Mouse (Mus musculus): Measurements from ENCODE around the gene Dbnl. TPM values are rescaled to one million over a fixed set of nuclear protein-coding genes. Genes with fewer than 3 reads are reported as not detected.

Gene Dbnl
- polyA plus RNA-seq, 1 experiment from 2014 or later: 113 TPM

GRCm38 (mm10) chr11:5761820-5762632 is 26.3 kb upstream of the Dbnl start, which contains the start of gene Urgcp:
Gene Urgcp (minus strand): TSS chr11:5762376.
- ATAC-seq (ENCODE audit: low FRiP score, low TSS enrichment): peak; percentile 98
- H3K9me3 ChIP-seq (ENCODE audit: control insufficient read depth, low read length): no peaks in the 10 kb centered on the region
- peak within 1 kb of the TSS; percentile 93 for H3K27ac ChIP-seq (ENCODE audit: low read depth, low read length)
- peak within 1 kb of the TSS; percentile 87 for H3K9ac ChIP-seq (ENCODE audit: low read depth, low read length)
- WGBS: under 1% methylated on average over 68 of the region's 68 CpGs
- H3K27me3 ChIP-seq (ENCODE audit: control insufficient read depth, insufficient read depth, low read length): no peaks in the 10 kb centered on the region
- no peaks in the 10 kb centered on the region; the same call in 1 of the 2 replicates for H3K36me3 ChIP-seq (ENCODE audit: control insufficient read depth, insufficient read depth, low read length)
- peak within 1 kb of the TSS; percentile 81 for H3K4me2 ChIP-seq (replicated peaks; ENCODE audit: low read depth, low read length)
- peak within 1 kb of the TSS; percentile 64 for H3K4me3 ChIP-seq (ENCODE audit: low read length)
- peaks cover 7% of the 10 kb centered on the region; the same call in 1 of the 2 replicates for H3K4me1 ChIP-seq (ENCODE audit: control insufficient read depth, insufficient read depth, low read length)

- 17% methylated on average over 6 of the region's 6 CpGs for WGBS
- H3K4me3 ChIP-seq (ENCODE audit: low read length): peak overlapping the region; percentile 64
- H3K27me3 ChIP-seq (ENCODE audit: control insufficient read depth, insufficient read depth, low read length): no peaks in the 10 kb centered on the region
- no peaks in the 10 kb centered on the region; the same call in 1 of the 2 replicates for H3K36me3 ChIP-seq (ENCODE audit: control insufficient read depth, insufficient read depth, low read length)
- H3K9ac ChIP-seq (ENCODE audit: low read depth, low read length): peak overlapping the region; percentile 35; the same call in 1 of the 2 replicates
- peaks cover 7% of the 10 kb centered on the region; the same call in 1 of the 2 replicates for H3K4me1 ChIP-seq (ENCODE audit: control insufficient read depth, insufficient read depth, low read length)
- H3K27ac ChIP-seq (ENCODE audit: low read depth, low read length): peak overlapping the region; percentile 17
- no peaks in the 10 kb centered on the region for H3K9me3 ChIP-seq (ENCODE audit: control insufficient read depth, low read length)
- ATAC-seq (ENCODE audit: low FRiP score, low TSS enrichment): 0 out of 2 replicates have a peak, but pooled peaks have one; percentile 24
- H3K4me2 ChIP-seq (replicated peaks; ENCODE audit: low read depth, low read length): peak overlapping the region; percentile 81
Observed at GRCm38 (mm10) chr11:5762633-5762982, 25.7 kb upstream of the Dbnl start.

- Histone ChIP-seq H3K9ac (ENCODE audit: low read depth, low read length) (no peak overlapping the region), H3K4me2 (replicated peaks; ENCODE audit: low read depth, low read length) (no peak overlapping the region), H3K27me3 (ENCODE audit: control insufficient read depth, insufficient read depth, low read length) (no peaks in the 10 kb centered on the region), H3K9me3 (ENCODE audit: control insufficient read depth, low read length) (no peaks in the 10 kb centered on the region), H3K4me1 (ENCODE audit: control insufficient read depth, insufficient read depth, low read length) (0 out of 2 replicates have a peak, but pooled peaks cover 2% of the 10 kb centered on the region), H3K27ac (ENCODE audit: low read depth, low read length) (no peak overlapping the region), H3K36me3 (ENCODE audit: control insufficient read depth, insufficient read depth, low read length) (peaks cover 11% of the 10 kb centered on the region; the same call in 1 of the 2 replicates), H3K4me3 (ENCODE audit: low read length) (no peak overlapping the region)
- 90% methylated on average over 6 of the region's 6 CpGs for WGBS
- no peak for ATAC-seq (ENCODE audit: low FRiP score, low TSS enrichment)
Observed at GRCm38 (mm10) chr11:5766019-5766418, 22.3 kb upstream of the Dbnl start.

- no peaks in the 10 kb centered on the region for H3K4me1 ChIP-seq (ENCODE audit: control insufficient read depth, insufficient read depth, low read length)
- H3K9ac ChIP-seq (ENCODE audit: low read depth, low read length): no peak overlapping the region
- H3K36me3 ChIP-seq (ENCODE audit: control insufficient read depth, insufficient read depth, low read length): 0 out of 2 replicates have a peak, but pooled peaks cover 5% of the 10 kb centered on the region
- WGBS: 74% methylated on average over 2 of the region's 2 CpGs
- H3K27me3 ChIP-seq (ENCODE audit: control insufficient read depth, insufficient read depth, low read length): no peaks in the 10 kb centered on the region
- no peak overlapping the region for H3K27ac ChIP-seq (ENCODE audit: low read depth, low read length)
- H3K4me3 ChIP-seq (ENCODE audit: low read length): no peak overlapping the region
- ATAC-seq (ENCODE audit: low FRiP score, low TSS enrichment): no peak
- H3K9me3 ChIP-seq (ENCODE audit: control insufficient read depth, low read length): no peaks in the 10 kb centered on the region
- H3K4me2 ChIP-seq (replicated peaks; ENCODE audit: low read depth, low read length): no peak overlapping the region
Observed at GRCm38 (mm10) chr11:5778481-5778880, 9.8 kb upstream of the Dbnl start.

- Histone ChIP-seq H3K4me3 (ENCODE audit: low read length) (no peak overlapping the region), H3K9ac (ENCODE audit: low read depth, low read length) (no peak overlapping the region), H3K9me3 (ENCODE audit: control insufficient read depth, low read length) (no peaks in the 10 kb centered on the region), H3K27ac (ENCODE audit: low read depth, low read length) (no peak overlapping the region), H3K36me3 (ENCODE audit: control insufficient read depth, insufficient read depth, low read length) (0 out of 2 replicates have a peak, but pooled peaks cover 5% of the 10 kb centered on the region), H3K27me3 (ENCODE audit: control insufficient read depth, insufficient read depth, low read length) (no peaks in the 10 kb centered on the region), H3K4me1 (ENCODE audit: control insufficient read depth, insufficient read depth, low read length) (no peaks in the 10 kb centered on the region), H3K4me2 (replicated peaks; ENCODE audit: low read depth, low read length) (no peak overlapping the region)
- no peak for ATAC-seq (ENCODE audit: low FRiP score, low TSS enrichment)
- WGBS: 96% methylated on average over 6 of the region's 6 CpGs
Observed at GRCm38 (mm10) chr11:5780035-5780499, 8.2 kb upstream of the Dbnl start.

GRCm38 (mm10) chr11:5782199-5782944 is 5.9 kb upstream of the Dbnl start:
- Histone ChIP-seq H3K27ac (ENCODE audit: low read depth, low read length) (no peak overlapping the region), H3K9me3 (ENCODE audit: control insufficient read depth, low read length) (no peaks in the 10 kb centered on the region), H3K4me2 (replicated peaks; ENCODE audit: low read depth, low read length) (no peak overlapping the region), H3K4me3 (ENCODE audit: low read length) (no peak overlapping the region), H3K27me3 (ENCODE audit: control insufficient read depth, insufficient read depth, low read length) (no peaks in the 10 kb centered on the region), H3K36me3 (ENCODE audit: control insufficient read depth, insufficient read depth, low read length) (0 out of 2 replicates have a peak, but pooled peaks cover 5% of the 10 kb centered on the region), H3K4me1 (ENCODE audit: control insufficient read depth, insufficient read depth, low read length) (peaks cover 1% of the 10 kb centered on the region; the same call in 1 of the 2 replicates), H3K9ac (ENCODE audit: low read depth, low read length) (no peak overlapping the region)
- WGBS: 76% methylated on average over 8 of the region's 8 CpGs
- ATAC-seq (ENCODE audit: low FRiP score, low TSS enrichment): no peak

- Histone ChIP-seq H3K27ac (ENCODE audit: low read depth, low read length) (no peak overlapping the region), H3K36me3 (ENCODE audit: control insufficient read depth, insufficient read depth, low read length) (0 out of 2 replicates have a peak, but pooled peaks cover 2% of the 10 kb centered on the region), H3K9me3 (ENCODE audit: control insufficient read depth, low read length) (no peaks in the 10 kb centered on the region), H3K4me1 (ENCODE audit: control insufficient read depth, insufficient read depth, low read length) (peaks cover 14% of the 10 kb centered on the region), H3K4me2 (replicated peaks; ENCODE audit: low read depth, low read length) (no peak overlapping the region), H3K9ac (ENCODE audit: low read depth, low read length) (no peak overlapping the region), H3K27me3 (ENCODE audit: control insufficient read depth, insufficient read depth, low read length) (no peaks in the 10 kb centered on the region), H3K4me3 (ENCODE audit: low read length) (no peak overlapping the region)
- no peak for ATAC-seq (ENCODE audit: low FRiP score, low TSS enrichment)
Observed at GRCm38 (mm10) chr11:5785732-5786131, 2.6 kb upstream of the Dbnl start.

- Histone ChIP-seq H3K27ac (ENCODE audit: low read depth, low read length) (peak overlapping the region; percentile 79), H3K27me3 (ENCODE audit: control insufficient read depth, insufficient read depth, low read length) (no peaks in the 10 kb centered on the region), H3K4me2 (replicated peaks; ENCODE audit: low read depth, low read length) (peak overlapping the region; percentile 73), H3K36me3 (ENCODE audit: control insufficient read depth, insufficient read depth, low read length) (peaks cover 19% of the 10 kb centered on the region), H3K9ac (ENCODE audit: low read depth, low read length) (peak overlapping the region; percentile 67), H3K4me3 (ENCODE audit: low read length) (peak overlapping the region; percentile 58), H3K4me1 (ENCODE audit: control insufficient read depth, insufficient read depth, low read length) (peaks cover 14% of the 10 kb centered on the region), H3K9me3 (ENCODE audit: control insufficient read depth, low read length) (no peaks in the 10 kb centered on the region)
- 39% methylated on average over 8 of the region's 8 CpGs for WGBS
- no peak for ATAC-seq (ENCODE audit: low FRiP score, low TSS enrichment)
Observed at GRCm38 (mm10) chr11:5787671-5788055, 625 bp upstream of the Dbnl start.

Data from kidney, embryonic 14.5 days (tissue).